Mouse (Mus musculus): ENCODE data around the gene Ovch2. TPM values are rescaled to one million over a fixed set of nuclear protein-coding genes. Genes with fewer than 3 reads are reported as not detected.

The Ovch2 gene
- polyA plus RNA-seq, 1 experiment from 2014 or later: not detected

- Histone ChIP-seq H3K27ac (ENCODE audit: low read depth, low read length) (no peak within 1 kb of the TSS), H3K9me3 (ENCODE audit: control insufficient read depth) (no peaks in the 10 kb centered on the region), H3K4me1 (replicated peaks; ENCODE audit: control insufficient read depth, insufficient read depth, low read length) (no peaks in the 10 kb centered on the region), H3K9ac (ENCODE audit: low read depth, low read length) (no peak within 1 kb of the TSS), H3K36me3 (ENCODE audit: control insufficient read depth, insufficient read depth) (no peaks in the 10 kb centered on the region), H3K27me3 (replicated peaks; ENCODE audit: control insufficient read depth, insufficient read depth, low read length) (no peaks in the 10 kb centered on the region), H3K4me2 (replicated peaks; ENCODE audit: low read depth) (peak within 1 kb of the TSS; percentile 54), H3K4me3 (ENCODE audit: low read depth, low read length) (peak within 1 kb of the TSS; percentile 17; the same call in 1 of the 2 replicates)
- TF ChIP-seq CTCF (IDR thresholded peaks at IDR 0.05; ENCODE audit: low read depth): peak; percentile 55
- 10% methylated on average over 23 of the region's 23 CpGs for WGBS
- peak; percentile 75 for ATAC-seq
These were observed 43.5 kb downstream of the Ovch2 start, which contains the start of gene Cyb5r2 for GRCm38 (mm10) chr7:107757308-107758151. TSS of gene Cyb5r2 (minus strand) at chr7:107758032.

- no peak overlapping the region for H3K4me3 ChIP-seq (ENCODE audit: low read depth, low read length)
- no peak overlapping the region for H3K4me2 ChIP-seq (replicated peaks; ENCODE audit: low read depth)
- no peaks in the 10 kb centered on the region for H3K4me1 ChIP-seq (replicated peaks; ENCODE audit: control insufficient read depth, insufficient read depth, low read length)
- no peaks in the 10 kb centered on the region for H3K27me3 ChIP-seq (replicated peaks; ENCODE audit: control insufficient read depth, insufficient read depth, low read length)
- no peak for TF ChIP-seq CTCF (IDR thresholded peaks at IDR 0.05; ENCODE audit: low read depth)
- H3K9ac ChIP-seq (ENCODE audit: low read depth, low read length): no peak overlapping the region
- no peak for ATAC-seq
- no peaks in the 10 kb centered on the region for H3K36me3 ChIP-seq (ENCODE audit: control insufficient read depth, insufficient read depth)
- H3K27ac ChIP-seq (ENCODE audit: low read depth, low read length): no peak overlapping the region
- 86% methylated on average over 2 of the region's 2 CpGs for WGBS
- H3K9me3 ChIP-seq (ENCODE audit: control insufficient read depth): no peaks in the 10 kb centered on the region
These were observed 44.3 kb downstream of the Ovch2 start for GRCm38 (mm10) chr7:107756748-107757147.

- 80% methylated on average over 3 of the region's 3 CpGs for WGBS
- H3K4me3 ChIP-seq (ENCODE audit: low read depth, low read length): no peak overlapping the region
- H3K4me1 ChIP-seq (replicated peaks; ENCODE audit: control insufficient read depth, insufficient read depth, low read length): no peaks in the 10 kb centered on the region
- H3K9me3 ChIP-seq (ENCODE audit: control insufficient read depth): no peaks in the 10 kb centered on the region
- ATAC-seq: no peak
- H3K4me2 ChIP-seq (replicated peaks; ENCODE audit: low read depth): no peak overlapping the region
- no peaks in the 10 kb centered on the region for H3K36me3 ChIP-seq (ENCODE audit: control insufficient read depth, insufficient read depth)
- no peak overlapping the region for H3K9ac ChIP-seq (ENCODE audit: low read depth, low read length)
- H3K27ac ChIP-seq (ENCODE audit: low read depth, low read length): no peak overlapping the region
- no peak for TF ChIP-seq CTCF (IDR thresholded peaks at IDR 0.05; ENCODE audit: low read depth)
- no peaks in the 10 kb centered on the region for H3K27me3 ChIP-seq (replicated peaks; ENCODE audit: control insufficient read depth, insufficient read depth, low read length)
These were observed 45.1 kb downstream of the Ovch2 start for GRCm38 (mm10) chr7:107755905-107756304.

GRCm38 (mm10) chr7:107752031-107752520 is 48.9 kb downstream of the Ovch2 start:
- Histone ChIP-seq H3K4me1 (replicated peaks; ENCODE audit: control insufficient read depth, insufficient read depth, low read length) (no peaks in the 10 kb centered on the region), H3K9me3 (ENCODE audit: control insufficient read depth) (no peaks in the 10 kb centered on the region), H3K4me3 (ENCODE audit: low read depth, low read length) (no peak overlapping the region), H3K27ac (ENCODE audit: low read depth, low read length) (no peak overlapping the region), H3K4me2 (replicated peaks; ENCODE audit: low read depth) (no peak overlapping the region), H3K9ac (ENCODE audit: low read depth, low read length) (no peak overlapping the region), H3K27me3 (replicated peaks; ENCODE audit: control insufficient read depth, insufficient read depth, low read length) (no peaks in the 10 kb centered on the region), H3K36me3 (ENCODE audit: control insufficient read depth, insufficient read depth) (no peaks in the 10 kb centered on the region)
- no peak for TF ChIP-seq CTCF (IDR thresholded peaks at IDR 0.05; ENCODE audit: low read depth)
- WGBS: 79% methylated on average over 10 of the region's 10 CpGs
- ATAC-seq: no peak

GRCm38 (mm10) chr7:107749721-107750120 is 51.3 kb downstream of the Ovch2 start:
- H3K27me3 ChIP-seq (replicated peaks; ENCODE audit: control insufficient read depth, insufficient read depth, low read length): no peaks in the 10 kb centered on the region
- no peak overlapping the region for H3K27ac ChIP-seq (ENCODE audit: low read depth, low read length)
- TF ChIP-seq CTCF (IDR thresholded peaks at IDR 0.05; ENCODE audit: low read depth): no peak
- H3K36me3 ChIP-seq (ENCODE audit: control insufficient read depth, insufficient read depth): peaks cover 15% of the 10 kb centered on the region
- no peak overlapping the region for H3K4me3 ChIP-seq (ENCODE audit: low read depth, low read length)
- no peak overlapping the region for H3K4me2 ChIP-seq (replicated peaks; ENCODE audit: low read depth)
- no peaks in the 10 kb centered on the region for H3K9me3 ChIP-seq (ENCODE audit: control insufficient read depth)
- no peak for ATAC-seq
- no peaks in the 10 kb centered on the region for H3K4me1 ChIP-seq (replicated peaks; ENCODE audit: control insufficient read depth, insufficient read depth, low read length)
- 76% methylated on average over 4 of the region's 4 CpGs for WGBS
- H3K9ac ChIP-seq (ENCODE audit: low read depth, low read length): no peak overlapping the region

GRCm38 (mm10) chr7:107749270-107749669 is 51.7 kb downstream of the Ovch2 start:
- Histone ChIP-seq H3K27me3 (replicated peaks; ENCODE audit: control insufficient read depth, insufficient read depth, low read length) (no peaks in the 10 kb centered on the region), H3K9me3 (ENCODE audit: control insufficient read depth) (no peaks in the 10 kb centered on the region), H3K4me3 (ENCODE audit: low read depth, low read length) (no peak overlapping the region), H3K36me3 (ENCODE audit: control insufficient read depth, insufficient read depth) (peaks cover 18% of the 10 kb centered on the region), H3K4me2 (replicated peaks; ENCODE audit: low read depth) (no peak overlapping the region), H3K4me1 (replicated peaks; ENCODE audit: control insufficient read depth, insufficient read depth, low read length) (no peaks in the 10 kb centered on the region), H3K27ac (ENCODE audit: low read depth, low read length) (no peak overlapping the region), H3K9ac (ENCODE audit: low read depth, low read length) (no peak overlapping the region)
- TF ChIP-seq CTCF (IDR thresholded peaks at IDR 0.05; ENCODE audit: low read depth): peak; percentile 83
- 5% methylated on average over 3 of the region's 3 CpGs for WGBS
- ATAC-seq: no peak; the same call in 1 of the 2 replicates
